Mouse (Mus musculus): ENCODE data around the gene Mbnl2. TPM values are rescaled to one million over a fixed set of nuclear protein-coding genes. Genes with fewer than 3 reads are reported as not detected.
A peak's percentile ranks its signal among the peaks of the same experiment; 100 is the strongest.

The Mbnl2 gene
- total RNA-seq (2012; rRNA removed): 33.4 and 35.4 TPM in 2 replicates

GRCm38 (mm10) chr14:120275246-120276238, at the start of gene Mbnl2:
TSS of gene Mbnl2 (plus strand) at chr14:120275669.
- DNase-seq (ENCODE audit: low read depth, low spot score): peak; percentile 78
- Histone ChIP-seq H3K36me3 (ENCODE audit: control insufficient read depth, insufficient read depth, low read length, poor library complexity, severe bottlenecking) (no peaks in the 10 kb centered on the region), H3K27ac (ENCODE audit: insufficient read depth, low read depth, low read length, poor library complexity, severe bottlenecking) (no peak within 1 kb of the TSS), H3K9ac (ENCODE audit: insufficient read depth, low read depth, low read length, poor library complexity, severe bottlenecking) (peak within 1 kb of the TSS; percentile 73), H3K9me3 (ENCODE audit: control insufficient read depth, insufficient read depth, low read depth, low read length) (no peaks in the 10 kb centered on the region), H3K4me1 (ENCODE audit: control insufficient read depth in 2 of 2, insufficient read depth in 2 of 2, low read length in 2 of 2, poor library complexity in 1 of 2) (peaks cover 0 to 13% of the 10 kb centered on the region in 2 experiments; a peak in 3 of 4 replicates), H3K4me3 (ENCODE audit: insufficient read depth in 1 of 2, low read depth in 1 of 2, low read length in 2 of 2, poor library complexity in 1 of 2, severe bottlenecking in 1 of 2) (peak within 1 kb of the TSS; percentile 71 to 79)
- in situ Hi-C loops (cut with MboI; ENCODE audit: low sequenced_read_pairs in 2 of 2, unreplicated experiment in 2 of 2): no loop called here
- TF ChIP-seq CHD2 (IDR thresholded peaks at IDR 0.05; ENCODE audit: low read depth, low read length) (no peak), ZNF384 (IDR thresholded peaks at IDR 0.05; ENCODE audit: low read depth, low read length) (peak; percentile 22; the same call in 1 of the 2 replicates)

GRCm38 (mm10) chr14:120232076-120232496, 43.4 kb upstream of the Mbnl2 start:
- H3K4me1 ChIP-seq (ENCODE audit: control insufficient read depth in 2 of 2, insufficient read depth in 2 of 2, low read length in 2 of 2, poor library complexity in 1 of 2): no peaks in the 10 kb centered on the region
- in situ Hi-C loops (cut with MboI; ENCODE audit: low sequenced_read_pairs in 2 of 2, unreplicated experiment in 2 of 2): no loop called here
- H3K4me3 ChIP-seq (ENCODE audit: insufficient read depth in 1 of 2, low read depth in 1 of 2, low read length in 2 of 2, poor library complexity in 1 of 2, severe bottlenecking in 1 of 2): no peak overlapping the region
- H3K36me3 ChIP-seq (ENCODE audit: control insufficient read depth, insufficient read depth, low read length, poor library complexity, severe bottlenecking): no peaks in the 10 kb centered on the region
- TF ChIP-seq MAFK (IDR thresholded peaks at IDR 0.05; ENCODE audit: insufficient read depth, low read depth, low read length): no peak
- no peak for TF ChIP-seq CHD2 (IDR thresholded peaks at IDR 0.05; ENCODE audit: low read depth, low read length)
- no peak for TF ChIP-seq ZC3H11A (IDR thresholded peaks at IDR 0.05; ENCODE audit: borderline replicate concordance, low read depth, low read length)
- TF ChIP-seq HCFC1 (IDR thresholded peaks at IDR 0.05; ENCODE audit: borderline replicate concordance, insufficient read depth, low read length): no peak
- TF ChIP-seq ZNF384 (IDR thresholded peaks at IDR 0.05; ENCODE audit: low read depth, low read length): no peak
- H3K9me3 ChIP-seq (ENCODE audit: control insufficient read depth, insufficient read depth, low read depth, low read length): no peaks in the 10 kb centered on the region
- DNase-seq (ENCODE audit: low read depth, low spot score): no peak
- no peak overlapping the region; the same call in 1 of the 2 replicates for H3K27ac ChIP-seq (ENCODE audit: insufficient read depth, low read depth, low read length, poor library complexity, severe bottlenecking)
- no peak overlapping the region for H3K9ac ChIP-seq (ENCODE audit: insufficient read depth, low read depth, low read length, poor library complexity, severe bottlenecking)

DNA sequence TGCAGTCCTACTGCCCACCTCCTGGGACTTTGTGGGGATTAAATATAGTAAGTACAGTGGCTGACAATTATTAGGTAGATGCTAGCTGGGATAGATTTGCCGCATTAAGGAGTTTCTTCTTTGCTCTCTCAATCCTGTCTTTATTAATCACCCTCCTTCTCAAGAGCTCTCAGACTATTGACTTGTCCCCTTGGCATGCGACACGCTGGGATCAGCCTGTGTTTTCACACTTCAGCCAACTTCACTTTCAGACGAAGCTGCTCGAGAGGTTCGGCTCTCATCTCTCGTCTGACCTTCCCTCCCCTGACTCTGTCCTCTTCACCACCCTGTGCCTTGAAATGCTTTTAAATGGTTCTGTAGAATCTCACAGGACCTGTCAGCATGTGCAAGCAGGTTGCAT, 39.9 kb upstream of the Mbnl2 start:
- Histone ChIP-seq H3K36me3 (ENCODE audit: control insufficient read depth, insufficient read depth, low read length, poor library complexity, severe bottlenecking) (no peaks in the 10 kb centered on the region), H3K4me1 (ENCODE audit: control insufficient read depth in 2 of 2, insufficient read depth in 2 of 2, low read length in 2 of 2, poor library complexity in 1 of 2) (no peaks in the 10 kb centered on the region), H3K4me3 (ENCODE audit: insufficient read depth in 1 of 2, low read depth in 1 of 2, low read length in 2 of 2, poor library complexity in 1 of 2, severe bottlenecking in 1 of 2) (no peak overlapping the region), H3K9me3 (ENCODE audit: control insufficient read depth, insufficient read depth, low read depth, low read length) (no peaks in the 10 kb centered on the region), H3K27ac (ENCODE audit: insufficient read depth, low read depth, low read length, poor library complexity, severe bottlenecking) (no peak overlapping the region), H3K9ac (ENCODE audit: insufficient read depth, low read depth, low read length, poor library complexity, severe bottlenecking) (no peak overlapping the region)
- in situ Hi-C loops (cut with MboI; ENCODE audit: low sequenced_read_pairs in 2 of 2, unreplicated experiment in 2 of 2): no loop called here
- TF ChIP-seq CHD2 (IDR thresholded peaks at IDR 0.05; ENCODE audit: low read depth, low read length) (no peak), HCFC1 (IDR thresholded peaks at IDR 0.05; ENCODE audit: borderline replicate concordance, insufficient read depth, low read length) (no peak), ZNF384 (IDR thresholded peaks at IDR 0.05; ENCODE audit: low read depth, low read length) (no peak), ZC3H11A (IDR thresholded peaks at IDR 0.05; ENCODE audit: borderline replicate concordance, low read depth, low read length) (no peak), MAFK (IDR thresholded peaks at IDR 0.05; ENCODE audit: insufficient read depth, low read depth, low read length) (no peak)
- DNase-seq (ENCODE audit: low read depth, low spot score): no peak

DNA sequence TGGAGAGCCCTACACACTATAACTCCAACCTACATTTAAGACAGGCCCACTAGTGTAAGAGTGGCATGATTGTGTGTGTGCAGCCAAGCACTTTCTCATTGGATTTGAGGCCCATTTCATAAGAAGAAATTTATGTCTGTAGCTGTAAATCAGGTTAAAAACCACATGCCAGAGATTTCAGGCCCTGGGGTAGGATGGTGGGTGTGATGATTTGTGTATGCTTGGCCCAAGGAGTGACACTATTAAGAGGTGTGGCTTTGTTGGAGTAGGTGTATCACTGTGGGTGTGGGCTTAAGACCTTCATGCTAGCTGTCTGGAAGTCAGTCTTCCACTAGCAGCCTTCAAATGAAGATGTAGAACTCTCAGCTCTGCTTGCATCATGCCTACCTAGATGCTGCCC, 37.0 kb upstream of the Mbnl2 start:
- Histone ChIP-seq H3K4me3 (ENCODE audit: insufficient read depth in 1 of 2, low read depth in 1 of 2, low read length in 2 of 2, poor library complexity in 1 of 2, severe bottlenecking in 1 of 2) (no peak overlapping the region), H3K4me1 (ENCODE audit: control insufficient read depth in 2 of 2, insufficient read depth in 2 of 2, low read length in 2 of 2, poor library complexity in 1 of 2) (peaks cover 0 to 2% of the 10 kb centered on the region in 2 experiments; a peak in 3 of 4 replicates), H3K36me3 (ENCODE audit: control insufficient read depth, insufficient read depth, low read length, poor library complexity, severe bottlenecking) (no peaks in the 10 kb centered on the region), H3K9ac (ENCODE audit: insufficient read depth, low read depth, low read length, poor library complexity, severe bottlenecking) (no peak overlapping the region), H3K27ac (ENCODE audit: insufficient read depth, low read depth, low read length, poor library complexity, severe bottlenecking) (no peak overlapping the region), H3K9me3 (ENCODE audit: control insufficient read depth, insufficient read depth, low read depth, low read length) (no peaks in the 10 kb centered on the region)
- no peak for DNase-seq (ENCODE audit: low read depth, low spot score)
- TF ChIP-seq MAFK (IDR thresholded peaks at IDR 0.05; ENCODE audit: insufficient read depth, low read depth, low read length): no peak
- no peak for TF ChIP-seq ZC3H11A (IDR thresholded peaks at IDR 0.05; ENCODE audit: borderline replicate concordance, low read depth, low read length)
- TF ChIP-seq ZNF384 (IDR thresholded peaks at IDR 0.05; ENCODE audit: low read depth, low read length): no peak
- no peak for TF ChIP-seq HCFC1 (IDR thresholded peaks at IDR 0.05; ENCODE audit: borderline replicate concordance, insufficient read depth, low read length)
- TF ChIP-seq CHD2 (IDR thresholded peaks at IDR 0.05; ENCODE audit: low read depth, low read length): no peak
- in situ Hi-C loops (cut with MboI; ENCODE audit: low sequenced_read_pairs in 2 of 2, unreplicated experiment in 2 of 2): no loop called here
